Mouse (Mus musculus) heart, adult 2 months (tissue): ENCODE data around the gene Unc45a.

Experiments
- CTCF ChIP-seq: fragments of 200-600 bp; IDR thresholded peaks from 2 replicates; pipeline ENCODE4 v1.8.1; 2022; ENCODE audit warnings: antibody characterized with exemption, mild to moderate bottlenecking, moderate library complexity
- EP300 ChIP-seq: fragments of 200-500 bp; IDR thresholded peaks from 2 replicates; pipeline ENCODE4 v1.6.1; 2011; ENCODE audit warnings: low read depth, low read length, control low read depth; ENCODE audit not compliant: insufficient read depth
- POLR2A ChIP-seq: fragments of 200-500 bp; IDR thresholded peaks from 2 replicates; pipeline ENCODE4 v1.6.1; 2011; ENCODE audit warnings: mild to moderate bottlenecking, low read depth, low read length, control low read depth; ENCODE audit not compliant: insufficient read depth

DNA sequence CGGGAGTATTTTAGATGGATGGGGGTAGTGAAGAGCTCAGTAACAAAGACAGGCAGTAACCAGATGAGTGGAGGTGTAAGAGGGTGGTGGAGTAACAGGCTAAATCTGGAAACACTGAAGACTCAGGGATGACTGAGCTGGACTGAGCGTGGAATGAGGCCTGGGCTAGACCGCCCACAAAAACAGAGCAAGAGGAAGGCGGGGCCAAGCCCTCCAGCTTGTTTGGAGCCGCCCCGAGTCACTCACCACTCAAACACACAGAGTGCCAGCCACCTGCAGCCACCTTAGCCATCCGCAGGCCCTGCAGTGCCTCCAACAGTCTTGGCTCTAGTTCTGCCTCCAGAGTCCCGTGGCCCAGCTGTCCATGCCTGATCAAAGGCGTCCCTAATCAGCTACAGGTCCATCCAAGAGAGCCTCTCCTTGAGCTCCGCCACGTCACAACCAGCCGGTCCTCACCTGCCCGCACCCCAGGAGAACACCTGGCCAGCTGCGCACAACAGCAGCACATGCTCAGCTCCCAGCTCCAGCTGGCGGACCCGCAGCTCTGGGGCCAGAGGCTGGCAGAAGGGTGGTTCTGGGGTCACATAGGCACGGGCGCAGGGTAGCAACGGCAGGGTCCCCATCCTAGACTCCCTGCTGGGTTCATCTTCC is 20.8 kb downstream of the Unc45a start:
- TF ChIP-seq POLR2A (no peak), CTCF (no peak), EP300 (no peak)
